ENCODE assay signal across 8 mouse cellular contexts in genomic region chr4:126057207-126058133, GRCm38 (mm10). TPM values are rescaled to one million over a fixed set of nuclear protein-coding genes. Genes with fewer than 3 reads are reported as not detected.
DNase-seq lines count a peak whose midpoint lies in the region; ATAC-seq and TF ChIP-seq lines count a peak whose summit lies in the region.

No protein-coding gene starts in this region.

- H3K9ac ChIP-seq in lung, embryonic 14.5 days: peak overlapping the region; percentile 69
- peak overlapping the region; percentile 62 for H3K9ac ChIP-seq in embryonic facial prominence, embryonic 12.5 days
- H3K9ac ChIP-seq in intestine, postnatal 0 days (ENCODE audit: low read depth, low read length): peak overlapping the region; percentile 51
- peak overlapping the region; percentile 56 for H3K9ac ChIP-seq in neural tube, embryonic 13.5 days

- peaks cover 27% of the 10 kb centered on the region for H3K36me3 ChIP-seq in lung, embryonic 14.5 days (ENCODE audit: insufficient read depth)
- peaks cover 23% of the 10 kb centered on the region for H3K36me3 ChIP-seq in embryonic facial prominence, embryonic 12.5 days
- H3K36me3 ChIP-seq in intestine, postnatal 0 days (ENCODE audit: control insufficient read depth, insufficient read depth): peaks cover 31% of the 10 kb centered on the region
- H3K36me3 ChIP-seq in neural tube, embryonic 13.5 days: peaks cover 42% of the 10 kb centered on the region

- H3K4me1 ChIP-seq in lung, embryonic 14.5 days (ENCODE audit: insufficient read depth): no peaks in the 10 kb centered on the region
- peaks cover 17% of the 10 kb centered on the region for H3K4me1 ChIP-seq in embryonic facial prominence, embryonic 12.5 days
- no peaks in the 10 kb centered on the region; the same call in 1 of the 2 replicates for H3K4me1 ChIP-seq in intestine, postnatal 0 days (replicated peaks; ENCODE audit: control insufficient read depth, insufficient read depth, low read length)
- H3K4me1 ChIP-seq in neural tube, embryonic 13.5 days (replicated peaks): peaks cover 23% of the 10 kb centered on the region

- DNase-seq in lung, embryonic 14.5 days: peak; percentile 38
- DNase-seq in lung, adult 18-20 months: no peak
- no peak for DNase-seq in right cerebral cortex, postnatal 10 days (ENCODE audit: low spot score in 2 of 2)
- no peak for DNase-seq in thymus, postnatal 4 days
- no peak for DNase-seq in testis, postnatal 10 days (ENCODE audit: low spot score)

- no peaks in the 10 kb centered on the region for H3K9me3 ChIP-seq in lung, embryonic 14.5 days (ENCODE audit: low read depth, low read length)
- H3K9me3 ChIP-seq in embryonic facial prominence, embryonic 12.5 days: no peaks in the 10 kb centered on the region
- no peaks in the 10 kb centered on the region for H3K9me3 ChIP-seq in intestine, postnatal 0 days (ENCODE audit: control insufficient read depth)
- no peaks in the 10 kb centered on the region for H3K9me3 ChIP-seq in neural tube, embryonic 13.5 days

- whole genome bisulfite sequencing in lung, embryonic 14.5 days: 10% methylated on average over 19 of the region's 19 CpGs
- 17% methylated on average over 19 of the region's 19 CpGs for WGBS in embryonic facial prominence, embryonic 12.5 days
- 10% methylated on average over 19 of the region's 19 CpGs for WGBS in intestine, postnatal 0 days
- WGBS in neural tube, embryonic 13.5 days: 16% methylated on average over 19 of the region's 19 CpGs

- no peak for TF ChIP-seq CTCF in lung, embryonic 14.5 days (IDR thresholded peaks at IDR 0.05; ENCODE audit: low read depth)
- no peak for TF ChIP-seq CTCF in intestine, postnatal 0 days (IDR thresholded peaks at IDR 0.05; ENCODE audit: low read depth)

- H3K27ac ChIP-seq in lung, embryonic 14.5 days (ENCODE audit: low read depth): peak overlapping the region; percentile 76
- H3K27ac ChIP-seq in embryonic facial prominence, embryonic 12.5 days: peak overlapping the region; percentile 56; the same call in 1 of the 2 replicates
- H3K27ac ChIP-seq in intestine, postnatal 0 days (ENCODE audit: low read depth, low read length): no peak overlapping the region
- H3K27ac ChIP-seq in neural tube, embryonic 13.5 days (replicated peaks): no peak overlapping the region

- H3K4me2 ChIP-seq in lung, embryonic 14.5 days: peak overlapping the region; percentile 87
- peak overlapping the region; percentile 82 for H3K4me2 ChIP-seq in embryonic facial prominence, embryonic 12.5 days (replicated peaks)
- peak overlapping the region; percentile 85 for H3K4me2 ChIP-seq in intestine, postnatal 0 days (replicated peaks; ENCODE audit: low read depth)
- H3K4me2 ChIP-seq in neural tube, embryonic 13.5 days: peak overlapping the region; percentile 74

- no peaks in the 10 kb centered on the region for H3K27me3 ChIP-seq in lung, embryonic 14.5 days (ENCODE audit: insufficient read depth, low read length)
- no peaks in the 10 kb centered on the region for H3K27me3 ChIP-seq in embryonic facial prominence, embryonic 12.5 days
- H3K27me3 ChIP-seq in intestine, postnatal 0 days (replicated peaks; ENCODE audit: control insufficient read depth, insufficient read depth, low read length): no peaks in the 10 kb centered on the region
- H3K27me3 ChIP-seq in neural tube, embryonic 13.5 days: no peaks in the 10 kb centered on the region

- H3K4me3 ChIP-seq in lung, embryonic 14.5 days (ENCODE audit: low read depth, low read length): peak overlapping the region; percentile 64
- peak overlapping the region; percentile 61 for H3K4me3 ChIP-seq in embryonic facial prominence, embryonic 12.5 days
- H3K4me3 ChIP-seq in intestine, postnatal 0 days (ENCODE audit: low read depth, low read length): peak overlapping the region; percentile 62
- peak overlapping the region; percentile 71 for H3K4me3 ChIP-seq in neural tube, embryonic 13.5 days

- peak; percentile 21; the same call in 1 of the 2 replicates for ATAC-seq in lung, embryonic 14.5 days (ENCODE audit: insufficient read depth)
- ATAC-seq in embryonic facial prominence, embryonic 12.5 days (ENCODE audit: insufficient number of reproducible peaks, insufficient read depth, low FRiP score, low TSS enrichment): no peak; the same call in 1 of the 2 replicates
- peak; percentile 41 for ATAC-seq in intestine, postnatal 0 days
- ATAC-seq in neural tube, embryonic 13.5 days (ENCODE audit: low read depth): no peak

RNA-seq across cellular contexts. Expression of gene Oscp1, which starts 0.9 kb away (rescaled TPM):
- 18.1 TPM in 2 replicates for polyA plus RNA-seq in lung, embryonic 14.5 days (2014; fragmentation: Nextera tagmentation; extraction: Ambion mirVana)
- 15.8 and 21.7 TPM in 2 replicates for polyA plus RNA-seq in embryonic facial prominence, embryonic 12.5 days (2016; fragmentation: Nextera tagmentation; extraction: Ambion mirVana)
- polyA plus RNA-seq in intestine, postnatal 0 days (2015; fragmentation: Nextera tagmentation; extraction: Ambion mirVana): 2.7 and 3.5 TPM in 2 replicates
- 30.1 and 30.2 TPM in 2 replicates for polyA plus RNA-seq in neural tube, embryonic 13.5 days (2015; fragmentation: Nextera tagmentation; extraction: Ambion mirVana)

RNA-seq across cellular contexts. Expression of gene Mrps15, which starts 10.7 kb away (rescaled TPM):
- polyA plus RNA-seq in lung, embryonic 14.5 days (2014; fragmentation: Nextera tagmentation; extraction: Ambion mirVana): 134 and 138 TPM in 2 replicates
- 158 TPM in 2 replicates for polyA plus RNA-seq in embryonic facial prominence, embryonic 12.5 days (2016; fragmentation: Nextera tagmentation; extraction: Ambion mirVana)
- 91.5 and 95.0 TPM in 2 replicates for polyA plus RNA-seq in intestine, postnatal 0 days (2015; fragmentation: Nextera tagmentation; extraction: Ambion mirVana)
- polyA plus RNA-seq in neural tube, embryonic 13.5 days (2015; fragmentation: Nextera tagmentation; extraction: Ambion mirVana): 134 and 140 TPM in 2 replicates

RNA-seq across cellular contexts. Expression of gene Csf3r, which starts 33.1 kb away (rescaled TPM):
- 2.2 and 2.3 TPM in 2 replicates for polyA plus RNA-seq in lung, embryonic 14.5 days (2014; fragmentation: Nextera tagmentation; extraction: Ambion mirVana)
- 0.50 and 0.69 TPM in 2 replicates for polyA plus RNA-seq in embryonic facial prominence, embryonic 12.5 days (2016; fragmentation: Nextera tagmentation; extraction: Ambion mirVana)
- 0.26 and 0.40 TPM in 2 replicates for polyA plus RNA-seq in intestine, postnatal 0 days (2015; fragmentation: Nextera tagmentation; extraction: Ambion mirVana)
- 0.50 and 1.3 TPM in 2 replicates for polyA plus RNA-seq in neural tube, embryonic 13.5 days (2015; fragmentation: Nextera tagmentation; extraction: Ambion mirVana)

RNA-seq across cellular contexts. Expression of gene Lsm10, which starts 39.0 kb away (rescaled TPM):
- 50.2 and 50.6 TPM in 2 replicates for polyA plus RNA-seq in lung, embryonic 14.5 days (2014; fragmentation: Nextera tagmentation; extraction: Ambion mirVana)
- 42.8 and 45.3 TPM in 2 replicates for polyA plus RNA-seq in embryonic facial prominence, embryonic 12.5 days (2016; fragmentation: Nextera tagmentation; extraction: Ambion mirVana)
- 49.0 and 50.4 TPM in 2 replicates for polyA plus RNA-seq in intestine, postnatal 0 days (2015; fragmentation: Nextera tagmentation; extraction: Ambion mirVana)
- polyA plus RNA-seq in neural tube, embryonic 13.5 days (2015; fragmentation: Nextera tagmentation; extraction: Ambion mirVana): 47.7 and 54.3 TPM in 2 replicates

RNA-seq across cellular contexts. Expression of gene Stk40, which starts 46.3 kb away (rescaled TPM):
- 30.7 and 38.0 TPM in 2 replicates for polyA plus RNA-seq in lung, embryonic 14.5 days (2014; fragmentation: Nextera tagmentation; extraction: Ambion mirVana)
- polyA plus RNA-seq in embryonic facial prominence, embryonic 12.5 days (2016; fragmentation: Nextera tagmentation; extraction: Ambion mirVana): 45.7 and 48.0 TPM in 2 replicates
- 14.5 and 14.6 TPM in 2 replicates for polyA plus RNA-seq in intestine, postnatal 0 days (2015; fragmentation: Nextera tagmentation; extraction: Ambion mirVana)
- polyA plus RNA-seq in neural tube, embryonic 13.5 days (2015; fragmentation: Nextera tagmentation; extraction: Ambion mirVana): 33.9 and 37.7 TPM in 2 replicates

Comparison
In these comparisons a context has a peak if more than half of its experiments do, and no peak if none do; other contexts are left out.
1. ATAC-seq: peak in lung, embryonic 14.5 days (single experiment) and intestine, postnatal 0 days (single experiment); none in embryonic facial prominence, embryonic 12.5 days (single experiment) and neural tube, embryonic 13.5 days (single experiment).
2. H3K27ac ChIP-seq: peak in lung, embryonic 14.5 days (single experiment) and embryonic facial prominence, embryonic 12.5 days (single experiment); none in intestine, postnatal 0 days (single experiment) and neural tube, embryonic 13.5 days (single experiment).
3. Peak in every context shown above with its lines, with median percentiles within 50 percentile points of each other: H3K4me2 ChIP-seq, H3K4me3 ChIP-seq and H3K9ac ChIP-seq.